Mouse (Mus musculus): Measurements from ENCODE around the gene Crybg2. TPM values are rescaled to one million over a fixed set of nuclear protein-coding genes. Genes with fewer than 3 reads are reported as not detected.

Gene Crybg2
- polyA plus RNA-seq, 1 experiment from 2014 or later, result 0.18 TPM

- no peak for TF ChIP-seq CTCF (IDR thresholded peaks at IDR 0.05)
- ChIA-PET POLR2A (no interaction called here), CTCF (no interaction called here)
- DNase-seq (ENCODE audit: low read depth, low spot score) (no peak), ATAC-seq (peak; percentile 44)
- H3K27me3 ChIP-seq, result no peaks in the 10 kb centered on the region
- in situ Hi-C loops (cut with MboI; ENCODE audit: low pct_unique_long_range_greater_than_20kb), result loop anchor here (5.0 kb wide), 1 partner anchor 45 kb away; no protein-coding TSS in a partner anchor
These were observed 21.2 kb downstream of the Crybg2 start for GRCm38 (mm10) chr4:134081730-134082386.

DNA sequence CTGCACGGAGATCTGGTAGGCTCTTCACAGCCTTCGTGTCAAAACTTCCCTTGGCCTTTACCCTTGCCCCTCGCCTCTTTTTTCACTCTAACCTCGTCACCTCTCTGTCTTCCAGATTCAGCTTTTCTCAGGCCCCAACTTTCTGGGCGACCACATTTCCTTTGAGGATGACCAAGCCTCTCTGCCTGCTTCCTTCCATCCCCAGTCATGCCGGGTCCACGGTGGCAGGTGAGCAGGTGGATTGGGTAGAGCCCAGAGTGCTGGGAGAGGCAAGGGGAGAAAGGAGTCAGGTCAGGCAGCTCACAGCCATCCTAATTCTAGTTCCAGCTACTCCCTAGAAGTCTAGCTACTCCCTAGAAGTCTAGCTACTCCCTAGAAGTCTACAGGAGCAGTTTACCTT, 21.8 kb downstream of the Crybg2 start:
- in situ Hi-C loops (cut with MboI; ENCODE audit: low pct_unique_long_range_greater_than_20kb), result loop anchor here (5.0 kb wide), 1 partner anchor 45 kb away; no protein-coding TSS in a partner anchor
- no peak for TF ChIP-seq CTCF (IDR thresholded peaks at IDR 0.05)
- ChIA-PET POLR2A (no interaction called here), CTCF (no interaction called here)
- DNase-seq (ENCODE audit: low read depth, low spot score) (no peak), ATAC-seq (no peak)
- no peaks in the 10 kb centered on the region for H3K27me3 ChIP-seq

DNA sequence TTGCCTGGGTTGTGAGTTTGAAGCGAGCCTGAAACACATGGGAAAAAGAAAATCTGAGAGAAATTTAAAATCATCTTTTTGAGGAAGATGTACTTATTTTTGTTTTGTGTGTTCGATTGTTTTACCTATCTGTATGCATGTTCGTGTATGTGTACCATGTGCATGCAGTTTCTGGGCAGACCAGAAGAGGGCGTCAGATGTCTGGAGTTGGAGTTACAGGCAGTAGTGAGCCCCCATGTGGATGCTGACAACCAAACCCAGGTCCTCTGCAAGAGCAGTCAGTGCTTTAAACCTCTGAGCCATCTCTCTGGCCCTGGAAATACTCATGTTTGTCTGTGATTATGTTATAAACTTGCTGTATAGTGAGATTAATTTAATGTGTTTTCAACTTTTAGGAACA, 24.4 kb downstream of the Crybg2 start:
- POLR2A ChIA-PET, result no interaction called here
- no peak for ATAC-seq
- no peak for DNase-seq (ENCODE audit: low read depth, low spot score)
- peak; percentile 41 for TF ChIP-seq CTCF (IDR thresholded peaks at IDR 0.05)
- in situ Hi-C loops (cut with MboI; ENCODE audit: low pct_unique_long_range_greater_than_20kb), result loop anchor here (5.0 kb wide), 1 partner anchor 48 kb away; no protein-coding TSS in a partner anchor
- CTCF ChIA-PET, result no interaction called here
- H3K27me3 ChIP-seq, result no peaks in the 10 kb centered on the region

- POLR2A ChIA-PET, result interaction anchor here (0.7 kb wide), 1 partner anchor 120 kb away, joined by 3 read pairs; no protein-coding TSS in a partner anchor
- DNase-seq (ENCODE audit: low read depth, low spot score) (no peak), ATAC-seq (no peak)
- TF ChIP-seq CTCF (IDR thresholded peaks at IDR 0.05), result peak; percentile 74
- no peaks in the 10 kb centered on the region for H3K27me3 ChIP-seq
- CTCF ChIA-PET, result interaction anchor here (0.8 to 2.7 kb wide), 9 partner anchors 10 to 80 kb away, joined by 3 to 10 read pairs (median 4); no protein-coding TSS in a partner anchor
- in situ Hi-C loops (cut with MboI; ENCODE audit: low pct_unique_long_range_greater_than_20kb), result no loop called here
These were observed 26.8 kb downstream of the Crybg2 start for GRCm38 (mm10) chr4:134087412-134087811.

DNA sequence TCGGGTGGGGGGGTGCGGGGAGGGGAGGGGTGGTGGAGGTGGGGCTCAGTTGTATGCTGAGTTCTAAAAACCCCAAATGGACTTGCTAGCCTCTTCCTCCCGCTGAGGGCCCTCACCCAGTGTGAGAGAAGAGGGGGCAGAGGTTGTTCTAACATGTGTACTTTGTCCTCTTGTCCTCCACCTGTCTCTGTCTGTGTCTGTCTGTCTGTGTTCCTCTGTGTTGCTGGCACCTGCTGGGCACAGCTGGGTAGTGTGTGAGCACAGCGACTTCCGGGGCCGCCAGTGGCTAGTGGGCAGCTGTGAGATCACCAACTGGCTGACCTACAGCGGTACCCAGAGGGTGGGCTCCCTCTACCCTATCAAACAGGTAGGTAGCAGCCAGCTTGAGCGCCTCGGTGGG, 28.4 kb downstream of the Crybg2 start:
- ChIA-PET CTCF (no interaction called here), POLR2A (no interaction called here)
- TF ChIP-seq CTCF (IDR thresholded peaks at IDR 0.05), result no peak
- H3K27me3 ChIP-seq, result no peaks in the 10 kb centered on the region
- in situ Hi-C loops (cut with MboI; ENCODE audit: low pct_unique_long_range_greater_than_20kb), result no loop called here
- DNase-seq (ENCODE audit: low read depth, low spot score) (no peak), ATAC-seq (no peak)

GRCm38 (mm10) chr4:134090521-134091224, 30.1 kb downstream of the Crybg2 start:
- CTCF ChIA-PET, result no interaction called here
- no peak for DNase-seq (ENCODE audit: low read depth, low spot score)
- TF ChIP-seq CTCF (IDR thresholded peaks at IDR 0.05), result no peak

DNA sequence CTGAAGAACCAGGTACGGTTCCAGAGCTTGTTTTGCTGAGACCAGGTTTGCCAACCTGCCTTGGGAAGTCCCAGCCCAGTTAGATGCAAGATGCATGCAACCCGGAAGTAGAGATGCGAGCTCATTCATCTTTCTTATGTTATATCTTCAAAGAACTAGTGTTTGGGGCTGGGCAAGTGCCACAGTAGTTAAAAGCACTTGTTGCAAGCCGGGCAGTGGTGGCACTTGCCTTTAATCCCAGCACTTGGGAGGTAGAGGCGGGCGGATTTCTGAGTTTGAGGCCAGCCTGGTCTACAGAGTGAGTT, 30.6 kb downstream of the Crybg2 start:
- ChIA-PET CTCF (interaction anchor here (1.2 kb wide), 1 partner anchor 22 kb away, joined by 3 read pairs; no protein-coding TSS in a partner anchor), POLR2A (no interaction called here)
- in situ Hi-C loops (cut with MboI; ENCODE audit: low pct_unique_long_range_greater_than_20kb), result loop anchor here (10.0 kb wide), 2 partner anchors 154 to 204 kb away; partner anchors contain the start of genes E130218I03Rik, Gm30191 and Zfp593
- DNase-seq (ENCODE audit: low read depth, low spot score) (no peak), ATAC-seq (no peak)
- H3K27me3 ChIP-seq, result no peaks in the 10 kb centered on the region
- TF ChIP-seq CTCF (IDR thresholded peaks at IDR 0.05), result no peak

More at GRCm38 (mm10) chr4:134090521-134091224, 30.1 kb downstream of the Crybg2 start:
- ATAC-seq, result no peak
- in situ Hi-C loops (cut with MboI; ENCODE audit: low pct_unique_long_range_greater_than_20kb), result loop anchor here (10.0 kb wide), 2 partner anchors 154 to 204 kb away; partner anchors contain the start of genes E130218I03Rik, Gm30191 and Zfp593
- no peaks in the 10 kb centered on the region for H3K27me3 ChIP-seq
- POLR2A ChIA-PET, result interaction anchor here (0.5 kb wide), 1 partner anchor 12 kb away, joined by 4 read pairs; no protein-coding TSS in a partner anchor

- in situ Hi-C loops (cut with MboI; ENCODE audit: low pct_unique_long_range_greater_than_20kb), result loop anchor here (10.0 kb wide), 2 partner anchors 152 to 202 kb away; partner anchors contain the start of genes E130218I03Rik, Gm30191 and Zfp593
- peak; percentile 46 for TF ChIP-seq CTCF (IDR thresholded peaks at IDR 0.05)
- DNase-seq (ENCODE audit: low read depth, low spot score), result no peak
- ATAC-seq, result no peak
- no peaks in the 10 kb centered on the region for H3K27me3 ChIP-seq
- CTCF ChIA-PET, result interaction anchor here (0.9 to 1.2 kb wide), 2 partner anchors 20 to 30 kb away, joined by 3 read pairs; no protein-coding TSS in a partner anchor
- POLR2A ChIA-PET, result interaction anchor here (0.7 kb wide), 1 partner anchor 36 kb away, joined by 7 read pairs; no protein-coding TSS in a partner anchor
These were observed 32.0 kb downstream of the Crybg2 start for GRCm38 (mm10) chr4:134092382-134093288.

DNA sequence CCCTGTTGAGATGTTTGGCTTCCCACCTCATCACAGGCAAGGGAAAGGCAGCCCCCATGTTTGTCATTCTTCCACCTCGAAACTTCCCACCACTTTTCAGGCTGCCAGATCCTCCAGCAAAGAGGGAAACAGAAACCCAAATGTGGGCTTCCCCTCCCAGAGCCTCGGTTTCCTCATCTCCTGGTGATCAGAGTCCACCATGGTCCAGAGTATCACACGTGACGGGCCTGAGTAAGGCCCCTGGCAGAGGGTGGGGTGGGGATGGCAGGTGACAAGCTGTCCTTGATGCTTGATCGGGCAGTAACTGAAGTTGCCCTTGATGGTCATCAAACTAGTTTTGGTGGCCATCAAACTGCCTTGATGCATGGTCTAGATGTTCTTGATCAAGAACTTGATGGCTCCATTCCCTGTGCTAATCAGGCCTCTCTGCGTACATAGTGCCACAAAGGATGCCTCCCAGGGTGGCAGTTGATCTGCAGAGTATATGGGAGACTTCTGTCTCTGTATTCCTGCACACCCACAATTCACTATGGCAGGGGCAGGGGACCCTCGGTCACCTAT, 33.5 kb downstream of the Crybg2 start:
- H3K27me3 ChIP-seq, result no peaks in the 10 kb centered on the region
- in situ Hi-C loops (cut with MboI; ENCODE audit: low pct_unique_long_range_greater_than_20kb), result loop anchor here (10.0 kb wide), 2 partner anchors 151 to 201 kb away; partner anchors contain the start of genes E130218I03Rik, Gm30191 and Zfp593
- no peak for ATAC-seq
- ChIA-PET POLR2A (no interaction called here), CTCF (interaction anchor here (0.9 kb wide), 1 partner anchor 58 kb away, joined by 3 read pairs; no protein-coding TSS in a partner anchor)
- no peak for DNase-seq (ENCODE audit: low read depth, low spot score)
- TF ChIP-seq CTCF (IDR thresholded peaks at IDR 0.05), result no peak

Measured in Patski (cell line).